Mouse (Mus musculus) mesoderm, embryonic 11.5 days (tissue): ENCODE results near the gene Spg21.

ENCODE experiments used
- DNase-seq: peaks from one replicate; pipeline ENCODE4 v3.0.0-alpha.2; 2012; ENCODE audit warnings: low read depth, low spot score

Gene Spg21

DNA sequence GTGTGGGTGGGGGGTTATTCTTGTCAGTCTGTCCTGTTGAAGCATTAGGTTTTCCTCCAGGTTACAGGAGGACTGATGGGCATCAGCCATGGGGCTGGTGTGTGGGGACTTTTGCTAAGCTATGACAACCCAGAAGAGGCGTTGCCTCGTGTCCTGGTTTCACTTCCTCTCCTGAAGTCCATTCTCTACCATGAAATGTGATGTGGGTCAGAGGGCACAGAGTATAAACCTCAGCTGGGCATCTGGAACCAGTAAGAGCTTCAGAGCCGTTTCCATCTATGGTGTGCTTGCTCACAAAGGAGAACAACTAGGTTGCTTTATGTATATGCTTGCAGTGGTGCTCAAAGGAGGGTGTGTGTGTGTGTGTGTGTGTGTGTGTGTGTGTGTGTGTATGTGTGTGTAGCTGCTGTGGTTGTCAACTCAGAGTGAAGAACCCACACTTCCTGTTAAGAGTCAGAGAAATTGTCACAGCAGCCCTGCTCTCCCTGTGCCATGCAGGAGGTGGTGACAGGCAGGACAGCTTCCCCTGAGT is 74.5 kb downstream of the Spg21 start:
- DNase-seq, result no peak

GRCm38 (mm10) chr9:65535789-65536469 is 75.2 kb downstream of the Spg21 start:
- DNase-seq, result no peak

GRCm38 (mm10) chr9:65536491-65536890 is 75.7 kb downstream of the Spg21 start:
- DNase-seq, result no peak
